Mouse (Mus musculus): ENCODE results near the gene Gm49352. TPM values are rescaled to one million over a fixed set of nuclear protein-coding genes. Genes with fewer than 3 reads are reported as not detected.

Gm49352 gene
- not detected for polyA plus RNA-seq (2017; shearing (Covaris generic))

DNA sequence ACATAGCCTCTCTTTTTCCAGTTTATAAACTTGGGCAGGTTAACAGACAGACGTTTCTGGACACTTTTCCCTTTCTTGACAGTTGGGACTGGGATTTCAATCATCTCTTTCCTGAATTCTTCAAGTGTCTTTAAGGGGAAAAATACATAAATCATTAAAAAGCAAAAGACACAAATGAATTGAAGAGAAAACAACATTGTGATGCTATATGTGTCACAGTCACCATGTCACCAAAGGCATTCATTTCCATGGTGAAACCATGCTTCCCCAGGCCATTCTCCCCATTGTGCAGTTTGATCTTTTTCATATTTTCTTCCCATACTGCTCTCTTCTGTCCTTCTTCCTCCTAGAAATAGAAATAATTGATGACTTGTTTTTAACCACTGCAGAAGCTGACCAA lies at the start of gene Gm49352:
Gene Gm49352 (minus strand): TSS at position 101 of the 400 bp plus-strand sequence.

DNA sequence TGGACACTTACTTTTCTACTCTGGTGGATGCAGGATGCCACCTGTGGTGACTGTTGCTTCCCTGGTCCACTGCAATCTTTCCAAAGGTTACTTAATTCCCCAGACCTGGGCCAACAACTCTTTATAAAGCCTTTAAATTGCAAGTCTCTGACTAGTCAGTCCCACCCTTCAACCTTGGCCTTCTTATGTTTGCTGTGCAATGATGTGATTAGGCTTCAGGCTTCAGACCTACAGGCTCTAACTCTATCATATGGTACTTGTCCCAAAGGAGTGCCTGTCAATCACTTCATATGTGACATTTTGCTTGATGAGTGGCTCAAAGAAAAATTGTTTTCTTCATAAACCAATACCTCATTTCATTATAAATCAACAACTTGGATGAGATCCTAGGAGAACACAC lies 2.1 kb upstream of the Gm49352 start, which contains the start of gene Cts3:
Gene Cts3 (minus strand): TSS at position 101 of the 400 bp plus-strand sequence.

DNA sequence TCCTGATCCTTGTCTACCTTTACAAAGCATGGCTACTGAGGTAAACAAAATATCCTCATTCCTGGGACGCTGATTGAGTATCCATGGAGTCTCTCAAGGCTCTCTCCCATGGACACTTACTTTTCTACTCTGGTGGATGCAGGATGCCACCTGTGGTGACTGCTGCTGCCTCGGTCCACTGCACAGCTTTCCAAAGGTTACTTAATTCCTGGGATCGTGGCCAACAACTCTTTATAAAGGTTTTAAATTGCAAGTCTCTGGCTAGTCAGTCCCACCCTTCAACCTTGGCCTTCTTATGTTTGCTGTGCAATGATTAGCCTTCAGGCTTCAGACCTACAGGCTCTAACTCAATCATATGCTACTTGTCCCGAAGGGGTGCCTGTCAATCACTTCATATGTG lies 26.3 kb downstream of the Gm49352 start, which contains the start of gene Ctsm:
Gene Ctsm (minus strand): TSS at position 209 of the 400 bp plus-strand sequence.

Other genes starting within 250 kb of the Gm49352 start
- not detected for gene Cts7, start 210.0 kb downstream of the Gm49352 start, polyA plus RNA-seq (2017; shearing (Covaris generic))
- gene Ctsm, start 26.3 kb downstream of the Gm49352 start, polyA plus RNA-seq (2017; shearing (Covaris generic)): not detected
- not detected for gene Cts3, start 2.0 kb upstream of the Gm49352 start, polyA plus RNA-seq (2017; shearing (Covaris generic))